Mouse (Mus musculus): Measurements from ENCODE around the gene Snu13. TPM values are rescaled to one million over a fixed set of nuclear protein-coding genes. Genes with fewer than 3 reads are reported as not detected.

Snu13 gene
- polyA plus RNA-seq (2012; rRNA removed) = 79.2 and 87.2 TPM in 2 replicates

GRCm38 (mm10) chr15:82047080-82047883 is at the start of gene Snu13:
Gene Snu13 (minus strand): TSS chr15:82047598.

GRCm38 (mm10) chr15:82069898-82070297 is 22.5 kb upstream of the Snu13 start, which contains the start of gene Mei1:
Gene Mei1 (plus strand): TSS chr15:82069996.

GRCm38 (mm10) chr15:82058719-82059201 is 11.4 kb upstream of the Snu13 start, which contains the start of gene 4930407I10Rik:
Gene 4930407I10Rik (plus strand): TSS chr15:82059151.

GRCm38 (mm10) chr15:82033762-82034161 is 13.6 kb downstream of the Snu13 start, which contains the start of gene Desi1:
Gene Desi1 (minus strand): TSS chr15:82033862.

Other genes with a start within 250 kb of the Snu13 start
- gene Tef, start 245.2 kb downstream of the Snu13 start, polyA plus RNA-seq (2012; rRNA removed) = 5.4 and 5.6 TPM in 2 replicates
- gene Tob2, start 188.8 kb downstream of the Snu13 start, polyA plus RNA-seq (2012; rRNA removed) = 4.9 and 5.1 TPM in 2 replicates
- gene Phf5a, start 175.7 kb downstream of the Snu13 start, polyA plus RNA-seq (2012; rRNA removed) = 68.4 and 75.6 TPM in 2 replicates
- 76.9 and 83.5 TPM in 2 replicates for gene Aco2, start 175.3 kb downstream of the Snu13 start, polyA plus RNA-seq (2012; rRNA removed)
- 13.7 and 15.6 TPM in 2 replicates for gene Polr3h, start 121.4 kb downstream of the Snu13 start, polyA plus RNA-seq (2012; rRNA removed)
- 0.39 and 0.53 TPM in 2 replicates for gene Csdc2, start 110.8 kb downstream of the Snu13 start, polyA plus RNA-seq (2012; rRNA removed)
- gene Pmm1, start 86.7 kb downstream of the Snu13 start, polyA plus RNA-seq (2012; rRNA removed) = 20.8 and 25.1 TPM in 2 replicates
- not detected in 2 replicates for gene 1700029P11Rik, start 67.1 kb downstream of the Snu13 start, polyA plus RNA-seq (2012; rRNA removed)
- gene Xrcc6, start 59.8 kb downstream of the Snu13 start, polyA plus RNA-seq (2012; rRNA removed) = 25.7 and 26.3 TPM in 2 replicates
- 8.6 and 10.6 TPM in 2 replicates for gene Desi1, start 13.7 kb downstream of the Snu13 start, polyA plus RNA-seq (2012; rRNA removed)
- gene 4930407I10Rik, start 11.6 kb upstream of the Snu13 start, polyA plus RNA-seq (2012; rRNA removed) = not detected in 2 replicates
- gene Mei1, start 22.4 kb upstream of the Snu13 start, polyA plus RNA-seq (2012; rRNA removed) = not detected in 2 replicates
- gene Ccdc134, start 80.3 kb upstream of the Snu13 start, polyA plus RNA-seq (2012; rRNA removed) = 7.3 and 8.1 TPM in 2 replicates
- gene Srebf2, start 99.6 kb upstream of the Snu13 start, polyA plus RNA-seq (2012; rRNA removed) = 26.1 and 27.1 TPM in 2 replicates
- 0.11 and 0.16 TPM in 2 replicates for gene Shisa8, start 165.2 kb upstream of the Snu13 start, polyA plus RNA-seq (2012; rRNA removed)
- 0.46 and 0.47 TPM in 2 replicates for gene Tnfrsf13c, start 176.8 kb upstream of the Snu13 start, polyA plus RNA-seq (2012; rRNA removed)
- gene Cenpm, start 197.2 kb upstream of the Snu13 start, polyA plus RNA-seq (2012; rRNA removed) = 19.1 and 21.4 TPM in 2 replicates
- not detected in 2 replicates for gene 1500009C09Rik, start 204.8 kb upstream of the Snu13 start, polyA plus RNA-seq (2012; rRNA removed)
- gene Sept3, start 227.3 kb upstream of the Snu13 start, polyA plus RNA-seq (2012; rRNA removed) = 0.08 and 0.23 TPM in 2 replicates